Mouse (Mus musculus): Measurements from ENCODE around the gene Klhl3.

Gene Klhl3

GRCm38 (mm10) chr13:58025701-58026414 is 87.5 kb downstream of the Klhl3 start:
- DNase-seq (ENCODE audit: extremely low read depth, low read depth): no peak

GRCm38 (mm10) chr13:58023726-58024453 is 89.5 kb downstream of the Klhl3 start:
- no peak for DNase-seq (ENCODE audit: extremely low read depth, low read depth)

GRCm38 (mm10) chr13:58023001-58023560 is 90.3 kb downstream of the Klhl3 start:
- no peak for DNase-seq (ENCODE audit: extremely low read depth, low read depth)

- no peak for DNase-seq (ENCODE audit: extremely low read depth, low read depth)
These were observed 93.0 kb downstream of the Klhl3 start for GRCm38 (mm10) chr13:58020428-58020827.

- no peak for DNase-seq (ENCODE audit: extremely low read depth, low read depth)
These were observed 96.1 kb downstream of the Klhl3 start for GRCm38 (mm10) chr13:58017298-58017697.

GRCm38 (mm10) chr13:58012067-58012925 is 101.1 kb downstream of the Klhl3 start:
- DNase-seq (ENCODE audit: extremely low read depth, low read depth): peak; percentile 0

GRCm38 (mm10) chr13:58011526-58011925 is 101.9 kb downstream of the Klhl3 start:
- DNase-seq (ENCODE audit: extremely low read depth, low read depth): no peak

GRCm38 (mm10) chr13:58010416-58010815 is 103.0 kb downstream of the Klhl3 start:
- DNase-seq (ENCODE audit: extremely low read depth, low read depth): no peak

- DNase-seq (ENCODE audit: extremely low read depth, low read depth): no peak
These were observed 104.1 kb downstream of the Klhl3 start for GRCm38 (mm10) chr13:58009275-58009674.

- DNase-seq (ENCODE audit: extremely low read depth, low read depth): no peak
These were observed 105.4 kb downstream of the Klhl3 start for GRCm38 (mm10) chr13:58008038-58008364.

GRCm38 (mm10) chr13:58007256-58008037 is 105.9 kb downstream of the Klhl3 start:
- DNase-seq (ENCODE audit: extremely low read depth, low read depth): no peak

GRCm38 (mm10) chr13:58001792-58002191 is 111.6 kb downstream of the Klhl3 start:
- DNase-seq (ENCODE audit: extremely low read depth, low read depth): no peak

- no peak for DNase-seq (ENCODE audit: extremely low read depth, low read depth)
These were observed 116.9 kb downstream of the Klhl3 start for GRCm38 (mm10) chr13:57996536-57996935.

- DNase-seq (ENCODE audit: extremely low read depth, low read depth): no peak
These were observed 117.5 kb downstream of the Klhl3 start for GRCm38 (mm10) chr13:57995864-57996263.

GRCm38 (mm10) chr13:57984637-57985036 is 128.8 kb downstream of the Klhl3 start:
- DNase-seq (ENCODE audit: extremely low read depth, low read depth): no peak

- DNase-seq (ENCODE audit: extremely low read depth, low read depth): no peak
These were observed 129.2 kb downstream of the Klhl3 start for GRCm38 (mm10) chr13:57984163-57984562.

- no peak for DNase-seq (ENCODE audit: extremely low read depth, low read depth)
These were observed 130.1 kb downstream of the Klhl3 start for GRCm38 (mm10) chr13:57983330-57983729.

- DNase-seq (ENCODE audit: extremely low read depth, low read depth): no peak
These were observed 130.5 kb downstream of the Klhl3 start for GRCm38 (mm10) chr13:57982904-57983303.

GRCm38 (mm10) chr13:57980679-57981078 is 132.7 kb downstream of the Klhl3 start:
- DNase-seq (ENCODE audit: extremely low read depth, low read depth): no peak

- DNase-seq (ENCODE audit: extremely low read depth, low read depth): no peak
These were observed 133.3 kb downstream of the Klhl3 start for GRCm38 (mm10) chr13:57980071-57980470.

GRCm38 (mm10) chr13:57978931-57979330 is 134.5 kb downstream of the Klhl3 start:
- DNase-seq (ENCODE audit: extremely low read depth, low read depth): no peak

All from MEL-GATA-1-ER (cell line).